Mouse (Mus musculus) left cerebral cortex, adult 8-10 months (tissue): ENCODE measurements around the gene Tmem19. TPM values are rescaled to one million over a fixed set of nuclear protein-coding genes. Genes with fewer than 3 reads are reported as not detected.
A peak's percentile ranks its signal among the peaks of the same experiment; 100 is the strongest.
"Not testable (repeated sequence)": the region's sequence is repeated elsewhere in the genome, so short reads cannot be mapped to it uniquely, and the experiment has no call there.

Source experiments
- DNase-seq, 2 experiments: peaks; one replicate each; pipeline ENCODE4 v3.0.0; 2022; ENCODE audit warnings: low spot score in 2 of 2
- total RNA-seq, 4 experiments: library from RNA; stranded (reverse); gene quantifications; 2 replicates each; pipeline ENCODE4 v1.2.4; 2022

The Tmem19 gene
- total RNA-seq, 4 experiments from 2014 or later = 29.0 to 57.1 (median 37.9) TPM

GRCm38 (mm10) chr10:115349029-115349428, 13.3 kb downstream of the Tmem19 start:
- no peak for DNase-seq

DNA sequence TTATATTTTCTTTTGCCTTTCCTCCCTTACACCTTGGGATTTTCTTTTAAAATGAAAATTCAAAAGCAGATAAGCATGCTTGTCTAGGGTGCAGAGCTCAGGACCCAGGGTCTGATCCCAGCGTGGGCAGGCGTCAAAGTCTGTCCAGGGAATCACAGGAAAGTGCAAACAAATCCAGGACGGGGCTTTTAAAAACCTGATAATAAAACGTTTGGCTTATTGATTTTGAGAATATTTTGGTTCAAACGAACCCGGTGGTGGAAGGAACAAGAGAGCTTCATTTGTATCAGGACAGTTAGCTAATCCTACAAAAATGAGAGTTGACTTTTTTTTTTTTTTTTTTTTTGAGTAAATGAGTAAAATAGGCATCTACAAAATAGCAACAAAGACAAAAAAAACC, 14.2 kb downstream of the Tmem19 start:
- no peak for DNase-seq

GRCm38 (mm10) chr10:115346444-115346843, 15.9 kb downstream of the Tmem19 start:
- no peak for DNase-seq

- no peak for DNase-seq
Observed at GRCm38 (mm10) chr10:115342771-115343425, 19.4 kb downstream of the Tmem19 start.

DNA sequence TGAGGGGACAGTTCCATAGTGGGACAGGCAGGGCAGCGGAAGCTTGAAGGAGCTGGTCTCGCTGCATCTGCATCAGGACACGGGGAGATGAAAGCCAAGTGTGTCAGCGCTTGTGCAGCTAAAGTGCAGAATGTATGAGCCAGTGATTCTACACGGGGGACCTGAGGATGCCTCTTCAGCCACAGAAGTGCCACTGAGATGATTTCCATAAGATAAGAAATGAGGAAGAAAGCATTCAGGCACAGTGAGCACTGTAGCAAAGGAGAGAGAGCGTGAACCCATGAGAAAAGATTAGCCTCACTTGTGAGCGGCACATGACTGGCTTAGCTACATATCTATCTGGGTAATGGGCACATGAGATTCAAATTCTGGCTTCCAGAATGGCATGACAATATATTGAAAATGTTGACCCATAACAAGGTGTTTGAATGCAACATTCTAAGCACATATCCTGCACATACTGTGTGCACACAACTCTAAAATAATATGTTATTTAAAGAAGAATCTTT, 22.4 kb downstream of the Tmem19 start:
- no peak for DNase-seq

GRCm38 (mm10) chr10:115336901-115337300, 25.4 kb downstream of the Tmem19 start:
- no peak for DNase-seq

DNA sequence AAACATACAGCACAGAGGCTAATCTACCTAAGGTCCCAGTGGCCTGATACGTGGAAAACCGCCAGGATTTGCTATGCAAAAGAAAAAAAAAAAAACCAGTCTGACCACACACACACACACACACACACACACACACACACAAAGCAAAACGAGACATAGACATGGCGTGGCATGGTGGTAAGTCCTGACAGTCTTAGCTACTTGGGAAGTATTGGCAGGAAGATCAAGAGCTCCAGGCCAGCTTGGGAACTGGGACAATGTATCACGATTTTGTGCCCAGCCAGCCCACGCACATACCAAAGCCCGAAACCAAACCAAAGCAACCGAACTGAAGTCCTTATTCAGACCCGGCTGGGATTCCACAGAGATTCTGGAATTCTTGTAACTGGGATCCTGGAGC, 28.8 kb downstream of the Tmem19 start:
- no peak for DNase-seq

- no peak for DNase-seq
Observed at GRCm38 (mm10) chr10:115332997-115333396, 29.3 kb downstream of the Tmem19 start.

DNA sequence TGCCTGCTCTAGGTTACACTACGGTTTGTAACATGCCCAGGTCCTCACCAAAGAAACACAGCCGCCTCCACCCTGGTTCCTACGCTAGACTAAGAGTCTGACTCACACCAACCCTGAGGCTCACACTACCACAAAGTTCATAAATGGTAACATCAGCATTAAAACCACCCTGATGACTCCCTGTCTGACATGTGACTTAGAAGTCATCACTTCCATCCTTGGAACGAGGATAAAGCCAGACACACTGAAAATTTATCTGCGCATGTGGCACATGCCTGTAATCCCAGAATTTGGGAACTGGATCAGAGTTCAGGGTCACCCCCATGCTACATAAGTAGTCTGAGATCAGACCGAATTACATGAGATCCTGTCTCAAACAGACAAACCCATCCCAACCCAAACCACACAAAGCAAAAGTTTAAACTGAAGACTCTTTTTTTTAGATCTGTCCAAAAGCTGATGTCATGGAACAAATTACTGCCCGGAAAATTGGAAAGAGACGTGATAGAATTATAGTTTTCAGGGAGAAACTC, 29.8 kb downstream of the Tmem19 start:
- DNase-seq = no peak

- DNase-seq = no peak
Observed at GRCm38 (mm10) chr10:115329010-115329530, 33.2 kb downstream of the Tmem19 start.

GRCm38 (mm10) chr10:115328514-115328913, 33.8 kb downstream of the Tmem19 start:
- no peak for DNase-seq

DNA sequence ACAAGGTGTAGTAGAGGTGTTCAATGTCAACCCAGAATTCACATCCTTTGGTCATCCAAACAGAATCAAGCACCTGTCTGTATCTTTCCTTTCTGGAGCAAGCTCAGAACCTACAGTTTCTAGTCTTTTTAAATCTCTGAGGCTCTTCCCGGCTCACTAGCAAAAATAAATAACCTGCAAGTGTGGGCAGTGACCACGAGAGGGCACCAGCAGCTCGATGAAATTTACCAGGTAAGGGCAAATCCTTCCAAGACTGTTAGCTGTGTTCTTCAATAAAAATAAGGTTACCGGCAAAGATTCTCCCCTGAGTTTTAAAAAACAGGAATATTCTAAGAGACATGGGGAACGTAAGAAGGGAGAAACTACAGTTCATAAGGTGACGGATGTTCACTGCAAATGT, 39.0 kb downstream of the Tmem19 start:
- DNase-seq = peak in 1 of 2 experiments; percentile 32

GRCm38 (mm10) chr10:115321317-115322035, 40.8 kb downstream of the Tmem19 start:
- no peak for DNase-seq

DNA sequence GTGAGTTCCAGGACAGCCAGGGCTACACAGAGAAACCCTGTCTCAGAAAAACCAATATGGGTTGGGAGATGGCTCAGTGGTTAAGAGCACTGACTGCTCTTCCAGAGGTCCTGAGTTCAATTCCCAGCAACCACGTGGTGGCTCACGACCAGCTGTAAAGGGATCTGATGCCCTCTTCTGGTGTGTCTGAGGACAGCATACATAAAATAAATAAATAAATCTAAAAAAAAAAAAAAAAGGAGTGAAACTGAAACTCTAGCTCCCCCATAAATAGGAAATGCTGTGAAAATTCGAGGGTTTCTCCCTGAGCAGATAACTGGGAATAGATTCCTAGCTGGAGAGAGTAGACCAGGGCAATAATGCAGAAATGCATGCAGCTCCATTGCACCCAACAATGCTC, 43.9 kb downstream of the Tmem19 start:
- DNase-seq = not testable (repeated sequence)

- no peak for DNase-seq
Observed at GRCm38 (mm10) chr10:115316313-115316712, 46.0 kb downstream of the Tmem19 start.

DNA sequence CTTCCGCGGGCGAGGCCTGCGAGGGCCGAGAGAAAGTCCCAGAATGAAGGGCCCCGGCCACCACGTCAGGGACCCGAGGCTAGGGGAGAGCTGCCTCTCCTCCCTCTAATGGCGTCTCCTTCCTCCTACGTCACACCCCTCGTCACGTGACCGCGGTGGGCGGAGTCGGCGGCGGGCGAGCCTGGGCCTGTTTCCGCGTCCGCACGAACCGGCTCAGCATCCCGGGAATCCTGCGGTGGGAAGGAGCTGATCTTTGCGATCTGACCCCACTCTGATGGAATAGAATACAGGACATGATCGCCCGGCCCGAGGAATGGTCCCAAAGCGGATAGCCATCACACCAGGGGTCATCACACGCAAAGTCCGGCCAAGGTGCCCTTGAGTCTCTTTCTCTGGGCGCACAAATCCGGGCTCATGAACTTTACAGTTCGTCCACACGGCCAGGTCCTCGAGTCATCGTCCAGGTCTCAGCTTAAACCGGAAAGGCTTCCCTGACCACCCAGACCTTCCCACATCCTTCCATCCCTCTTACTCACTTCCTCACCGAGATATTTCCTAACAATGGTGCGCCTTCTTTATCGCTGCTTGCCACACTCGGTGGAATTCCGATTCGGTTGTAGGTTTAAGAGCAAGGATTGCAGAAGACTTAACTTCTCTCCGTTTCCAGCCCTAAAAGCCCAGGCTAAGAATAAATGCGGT, 46.7 kb downstream of the Tmem19 start, which contains the start of gene Rab21:
Rab21 (minus strand) TSS at position 122 of the 699 bp plus-strand sequence.
- peak; percentile 91 to 99 for DNase-seq

- peak; percentile 25 to 31 for DNase-seq
Observed at GRCm38 (mm10) chr10:115314582-115315452, 47.5 kb downstream of the Tmem19 start.

- no peak for DNase-seq
Observed at GRCm38 (mm10) chr10:115314287-115314581, 48.1 kb downstream of the Tmem19 start.

DNA sequence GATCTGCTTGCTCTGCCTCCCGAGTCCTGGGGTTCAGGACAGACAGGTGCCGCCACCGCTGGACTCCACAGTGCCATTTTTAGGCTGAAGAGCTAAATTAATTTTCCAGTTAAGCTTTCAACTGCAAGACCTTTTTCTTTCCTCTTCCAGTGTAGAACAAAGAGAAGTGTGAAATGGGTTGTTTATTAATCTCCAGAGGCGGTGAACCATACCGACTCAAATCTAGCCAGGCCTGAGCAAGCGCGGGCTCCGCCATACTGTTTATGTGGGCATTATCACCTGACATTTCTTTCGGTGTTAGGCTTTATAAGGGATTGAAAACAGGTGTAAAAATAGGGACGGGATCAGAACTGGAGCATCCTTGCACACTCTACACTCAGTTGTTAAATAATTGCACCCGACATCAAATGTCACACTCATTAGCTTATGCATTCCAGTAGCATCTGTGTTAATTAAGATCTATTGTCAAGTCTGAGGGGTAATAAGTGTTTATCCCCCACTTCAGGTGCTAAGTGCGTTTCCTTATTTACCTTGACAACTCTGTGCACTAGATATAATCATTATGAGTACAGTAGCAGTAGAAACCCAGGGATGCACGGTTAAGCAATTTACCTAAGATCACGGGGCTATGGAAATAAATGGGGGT, 48.5 kb downstream of the Tmem19 start:
- DNase-seq = no peak

- DNase-seq = no peak
Observed at GRCm38 (mm10) chr10:115312732-115313131, 49.6 kb downstream of the Tmem19 start.
